Mouse (Mus musculus) embryonic fibroblast, embryonic 13.5 days (primary cell): ENCODE measurements around the gene Trpc4.

Source experiments
- CTCF ChIP-seq: IDR thresholded peaks from 2 replicates; pipeline ENCODE4 v1.5.1; 2011; ENCODE audit warnings: mild to moderate bottlenecking, control low read depth, low read length, moderate library complexity, borderline replicate concordance; ENCODE audit not compliant: insufficient read depth
- POLR2A ChIP-seq: IDR thresholded peaks from 2 replicates; pipeline ENCODE4 v1.6.1; 2011; ENCODE audit warnings: low read depth, mild to moderate bottlenecking, control low read depth, low read length, moderate library complexity

GRCm38 (mm10) chr3:54266943-54267342 is 111.1 kb downstream of the Trpc4 start:
- TF ChIP-seq CTCF (no peak), POLR2A (no peak)
